Mouse (Mus musculus): ENCODE measurements around the gene Ap3m1.
A peak's percentile ranks its signal among the peaks of the same experiment; 100 is the strongest.

The Ap3m1 gene

GRCm38 (mm10) chr14:20999617-21000016 is 52.7 kb downstream of the Ap3m1 start:
- no peak for DNase-seq

GRCm38 (mm10) chr14:20997548-20997947 is 54.8 kb downstream of the Ap3m1 start:
- no peak for DNase-seq

GRCm38 (mm10) chr14:20996361-20996760 is 55.9 kb downstream of the Ap3m1 start:
- DNase-seq, result no peak

- DNase-seq, result no peak
These were observed 56.8 kb downstream of the Ap3m1 start for GRCm38 (mm10) chr14:20995497-20995896.

GRCm38 (mm10) chr14:20994475-20994874 is 57.8 kb downstream of the Ap3m1 start:
- no peak for DNase-seq

GRCm38 (mm10) chr14:20993067-20993691 is 59.1 kb downstream of the Ap3m1 start:
- DNase-seq, result peak; percentile 46

- DNase-seq, result no peak
These were observed 60.8 kb downstream of the Ap3m1 start for GRCm38 (mm10) chr14:20991492-20991891.

- peak; percentile 18 for DNase-seq
These were observed 66.8 kb downstream of the Ap3m1 start for GRCm38 (mm10) chr14:20985482-20985881.

GRCm38 (mm10) chr14:20983832-20984231 is 68.5 kb downstream of the Ap3m1 start:
- peak; percentile 85 for DNase-seq
